Mouse (Mus musculus): ENCODE data around the gene Tpra1. TPM values are rescaled to one million over a fixed set of nuclear protein-coding genes. Genes with fewer than 3 reads are reported as not detected.

Tpra1 gene
- 75.5 and 76.2 TPM in 2 replicates for polyA plus RNA-seq (2016; fragmentation: Nextera tagmentation; extraction: Ambion mirVana)

DNA sequence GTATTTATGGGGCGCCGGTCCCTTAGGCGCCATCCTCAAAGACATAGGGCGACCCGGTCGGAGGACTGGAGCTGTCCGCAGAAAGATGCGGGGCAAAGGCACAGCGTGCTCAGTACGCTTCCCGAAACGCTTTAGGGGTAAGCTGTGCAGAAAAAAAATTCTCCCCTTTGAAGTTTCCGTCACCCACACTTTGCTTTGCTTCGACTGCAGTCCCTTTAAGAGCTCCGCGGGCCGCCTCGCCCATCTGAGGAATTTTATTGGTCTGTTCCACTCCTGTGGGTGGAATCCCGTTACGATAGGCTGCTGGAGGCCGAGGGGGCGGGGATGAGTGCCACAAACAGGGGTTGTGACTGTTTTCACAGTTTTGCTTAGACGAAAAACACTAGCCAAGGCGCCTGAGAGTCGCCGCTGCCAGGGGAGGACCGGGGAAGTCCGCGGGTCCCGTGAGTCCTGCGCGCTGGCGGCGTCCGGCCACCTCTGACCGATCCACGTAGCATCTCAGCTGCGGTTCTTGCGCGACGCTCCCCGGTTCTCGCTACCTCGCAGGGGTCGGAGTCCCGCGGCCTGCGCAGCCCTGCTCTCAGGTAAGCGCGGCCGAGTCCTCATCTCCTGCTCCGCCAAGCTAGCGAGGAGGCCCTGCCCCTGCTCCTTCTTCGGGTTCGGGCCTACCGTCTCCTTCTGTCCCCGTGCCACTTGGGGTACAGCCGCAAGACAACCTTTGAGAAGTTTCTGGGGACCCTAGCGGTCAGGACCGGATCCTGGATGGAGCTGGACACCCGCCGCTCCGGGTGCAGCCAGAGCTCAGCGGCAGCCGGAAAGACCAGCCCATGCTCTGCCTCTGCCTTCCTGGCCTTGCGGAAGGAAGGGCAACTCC, at the start of gene Tpra1:
Gene Tpra1 (plus strand): TSS at position 305 of the 874 bp plus-strand sequence.
- Histone ChIP-seq H3K9ac (replicated peaks) (peak within 1 kb of the TSS; percentile 86), H3K36me3 (peaks cover 1% of the 10 kb centered on the region; the same call in 1 of the 2 replicates), H3K4me2 (peak within 1 kb of the TSS; percentile 94), H3K9me3 (no peaks in the 10 kb centered on the region), H3K27ac (peak within 1 kb of the TSS; percentile 94), H3K4me3 (replicated peaks) (peak within 1 kb of the TSS; percentile 81), H3K4me1 (replicated peaks) (peaks cover 39% of the 10 kb centered on the region), H3K27me3 (no peaks in the 10 kb centered on the region)
- under 1% methylated on average over 66 of the region's 66 CpGs for WGBS
- peak; percentile 81 for ATAC-seq (ENCODE audit: insufficient number of reproducible peaks, insufficient read depth, low FRiP score, low TSS enrichment, low read depth)

DNA sequence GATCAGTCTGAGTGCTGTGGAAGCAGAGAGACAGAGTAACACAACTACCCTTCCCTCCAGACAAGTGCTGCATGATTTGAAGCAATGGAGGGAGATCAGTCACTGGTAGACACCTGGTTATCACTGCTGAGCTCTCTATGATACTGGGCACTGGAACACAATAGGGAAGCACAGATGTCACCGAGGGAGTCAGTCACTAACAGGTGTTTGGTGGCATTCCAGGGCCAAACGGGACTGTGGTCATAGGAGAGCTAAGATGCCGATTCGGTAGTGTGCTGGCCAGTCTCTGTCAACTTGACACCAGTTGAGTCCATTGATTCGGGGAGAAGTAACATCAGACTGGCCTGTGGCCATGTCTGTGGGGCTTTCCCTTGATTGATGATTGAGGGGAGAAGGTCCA, 47.5 kb upstream of the Tpra1 start:
- Histone ChIP-seq H3K4me1 (replicated peaks) (no peaks in the 10 kb centered on the region), H3K4me3 (replicated peaks) (no peak overlapping the region), H3K9me3 (peaks cover 3% of the 10 kb centered on the region; the same call in 1 of the 2 replicates), H3K27ac (no peak overlapping the region), H3K4me2 (no peak overlapping the region), H3K9ac (replicated peaks) (no peak overlapping the region), H3K36me3 (peaks cover 6% of the 10 kb centered on the region; the same call in 1 of the 2 replicates), H3K27me3 (no peaks in the 10 kb centered on the region)
- ATAC-seq (ENCODE audit: insufficient number of reproducible peaks, insufficient read depth, low FRiP score, low TSS enrichment, low read depth), result no peak
- WGBS, result 79% methylated on average over 5 of the region's 5 CpGs

DNA sequence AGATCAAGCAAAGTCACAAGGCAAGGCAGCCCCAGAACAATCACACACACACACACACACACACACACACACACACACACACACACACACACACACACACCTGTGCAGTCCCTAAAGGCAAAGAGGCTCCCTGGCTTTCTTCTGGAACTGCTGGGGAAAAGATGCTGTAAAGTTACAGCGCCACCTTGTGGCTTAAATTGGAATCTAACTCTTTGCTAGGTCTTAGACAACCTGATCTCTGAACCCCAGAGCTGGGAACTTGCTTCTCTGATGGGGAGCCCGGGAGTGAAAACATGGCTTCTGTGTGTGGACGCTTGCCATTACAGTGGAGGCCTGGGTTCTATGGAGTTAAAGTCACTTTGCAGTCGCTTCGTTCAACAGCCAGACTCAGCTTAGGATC, 46.4 kb upstream of the Tpra1 start:
- peaks cover 3% of the 10 kb centered on the region; the same call in 1 of the 2 replicates for H3K9me3 ChIP-seq
- 19% methylated on average over 5 of the region's 5 CpGs for WGBS
- H3K27me3 ChIP-seq, result no peaks in the 10 kb centered on the region
- H3K9ac ChIP-seq (replicated peaks), result no peak overlapping the region
- H3K27ac ChIP-seq, result no peak overlapping the region
- ATAC-seq (ENCODE audit: insufficient number of reproducible peaks, insufficient read depth, low FRiP score, low TSS enrichment, low read depth), result peak; percentile 35; the same call in 1 of the 2 replicates
- no peak overlapping the region for H3K4me2 ChIP-seq
- peaks cover 13% of the 10 kb centered on the region for H3K36me3 ChIP-seq
- no peak overlapping the region for H3K4me3 ChIP-seq (replicated peaks)
- no peaks in the 10 kb centered on the region for H3K4me1 ChIP-seq (replicated peaks)

DNA sequence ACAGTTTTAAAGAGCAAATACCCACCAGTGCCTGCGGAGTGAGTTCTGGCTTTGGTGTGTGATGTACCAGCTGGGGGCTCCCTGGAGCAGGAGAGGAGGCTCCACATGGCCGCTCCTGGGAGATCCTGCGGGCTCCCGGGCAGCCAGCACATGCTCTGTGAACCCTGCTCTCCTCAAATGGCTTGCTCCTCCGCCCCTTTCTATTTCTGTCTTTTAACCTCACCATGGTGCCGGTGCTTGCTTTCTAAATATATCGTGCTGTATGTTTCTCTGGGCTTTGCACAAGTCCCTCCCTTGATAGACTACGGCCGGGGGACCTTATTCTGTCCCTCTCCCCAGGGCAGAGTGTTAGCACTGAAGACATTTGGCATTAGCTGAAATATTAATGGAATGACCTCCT, 44.8 kb upstream of the Tpra1 start:
- Histone ChIP-seq H3K27ac (no peak overlapping the region), H3K27me3 (no peaks in the 10 kb centered on the region), H3K9ac (replicated peaks) (no peak overlapping the region), H3K4me2 (no peak overlapping the region), H3K4me1 (replicated peaks) (no peaks in the 10 kb centered on the region), H3K4me3 (replicated peaks) (no peak overlapping the region), H3K9me3 (no peaks in the 10 kb centered on the region; the same call in 1 of the 2 replicates), H3K36me3 (peaks cover 25% of the 10 kb centered on the region)
- ATAC-seq (ENCODE audit: insufficient number of reproducible peaks, insufficient read depth, low FRiP score, low TSS enrichment, low read depth), result no peak
- WGBS, result 55% methylated on average over 9 of the region's 9 CpGs

DNA sequence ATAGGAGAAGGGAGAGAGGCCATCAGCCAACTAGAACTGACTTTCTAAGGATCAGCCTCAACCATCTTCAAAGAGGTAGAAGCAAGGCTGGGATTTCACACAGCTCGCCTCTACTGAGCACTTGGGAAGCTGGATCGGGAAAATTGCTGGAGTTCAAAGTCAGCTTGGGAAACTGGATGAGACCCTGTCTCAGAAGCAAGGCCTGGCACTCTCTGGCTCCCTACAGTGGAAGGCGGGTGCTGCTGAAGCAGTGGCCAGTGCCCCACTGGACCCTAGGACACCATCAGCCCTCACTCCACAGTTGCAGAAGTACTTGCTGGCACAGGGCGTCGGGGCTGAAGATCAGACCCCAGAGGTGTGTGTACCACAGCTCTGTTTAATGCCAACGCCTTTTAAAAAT, 44.2 kb upstream of the Tpra1 start:
- Histone ChIP-seq H3K4me1 (replicated peaks) (no peaks in the 10 kb centered on the region), H3K27me3 (no peaks in the 10 kb centered on the region), H3K27ac (no peak overlapping the region), H3K9ac (replicated peaks) (no peak overlapping the region), H3K36me3 (peaks cover 30% of the 10 kb centered on the region), H3K4me3 (replicated peaks) (no peak overlapping the region), H3K4me2 (no peak overlapping the region), H3K9me3 (no peaks in the 10 kb centered on the region; the same call in 1 of the 2 replicates)
- whole genome bisulfite sequencing, result 81% methylated on average over 6 of the region's 6 CpGs
- ATAC-seq (ENCODE audit: insufficient number of reproducible peaks, insufficient read depth, low FRiP score, low TSS enrichment, low read depth), result no peak

DNA sequence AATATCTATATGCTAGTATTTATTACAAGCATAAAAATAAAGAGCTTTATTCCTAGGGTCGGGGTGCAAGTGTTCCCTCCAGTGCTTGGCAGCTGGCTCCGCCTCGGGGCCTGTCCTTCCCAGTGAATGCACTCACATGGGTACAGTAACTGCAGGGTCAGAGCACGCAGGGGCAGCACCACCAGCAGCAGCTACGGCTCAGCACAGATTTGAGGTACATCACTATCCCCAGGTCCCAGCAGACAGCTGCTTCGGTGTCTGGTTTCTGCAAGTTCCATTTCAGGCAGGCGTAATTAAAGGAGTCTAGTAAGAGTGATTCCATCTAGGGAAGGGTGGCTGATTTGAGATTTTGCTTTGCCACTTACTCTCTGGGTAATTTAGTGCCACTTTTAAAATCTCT, 43.7 kb upstream of the Tpra1 start:
- Histone ChIP-seq H3K36me3 (peaks cover 35% of the 10 kb centered on the region), H3K9ac (replicated peaks) (no peak overlapping the region), H3K27me3 (no peaks in the 10 kb centered on the region), H3K9me3 (no peaks in the 10 kb centered on the region; the same call in 1 of the 2 replicates), H3K4me2 (no peak overlapping the region), H3K4me3 (replicated peaks) (no peak overlapping the region), H3K27ac (no peak overlapping the region), H3K4me1 (replicated peaks) (no peaks in the 10 kb centered on the region)
- 58% methylated on average over 7 of the region's 7 CpGs for WGBS
- ATAC-seq (ENCODE audit: insufficient number of reproducible peaks, insufficient read depth, low FRiP score, low TSS enrichment, low read depth), result no peak

DNA sequence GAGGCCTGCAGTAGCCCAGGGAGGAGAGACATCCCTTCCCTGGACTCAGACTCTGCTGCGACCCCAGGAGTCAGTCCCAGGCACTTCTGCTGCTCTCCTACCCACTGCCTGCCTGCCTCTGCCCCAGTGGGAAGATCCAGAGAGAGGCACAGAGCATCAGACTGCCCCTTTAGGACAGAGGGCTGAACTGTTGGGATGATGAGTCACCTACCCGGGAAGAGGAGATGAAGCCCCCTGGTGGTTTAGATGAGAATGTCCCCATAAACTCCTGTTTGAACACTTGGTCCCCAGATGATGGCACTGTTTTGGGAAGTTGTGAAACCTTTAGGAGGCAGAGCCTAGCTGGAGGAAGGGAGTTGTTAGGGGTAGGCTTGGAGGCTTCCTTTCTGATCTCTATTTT, 41.1 kb upstream of the Tpra1 start:
- H3K9me3 ChIP-seq, result no peaks in the 10 kb centered on the region; the same call in 1 of the 2 replicates
- no peak for ATAC-seq (ENCODE audit: insufficient number of reproducible peaks, insufficient read depth, low FRiP score, low TSS enrichment, low read depth)
- H3K4me2 ChIP-seq, result no peak overlapping the region
- no peak overlapping the region for H3K4me3 ChIP-seq (replicated peaks)
- H3K27ac ChIP-seq, result no peak overlapping the region
- H3K4me1 ChIP-seq (replicated peaks), result no peaks in the 10 kb centered on the region
- H3K27me3 ChIP-seq, result no peaks in the 10 kb centered on the region
- H3K9ac ChIP-seq (replicated peaks), result no peak overlapping the region
- 24% methylated on average over 2 of the region's 2 CpGs for WGBS
- H3K36me3 ChIP-seq, result peaks cover 49% of the 10 kb centered on the region

DNA sequence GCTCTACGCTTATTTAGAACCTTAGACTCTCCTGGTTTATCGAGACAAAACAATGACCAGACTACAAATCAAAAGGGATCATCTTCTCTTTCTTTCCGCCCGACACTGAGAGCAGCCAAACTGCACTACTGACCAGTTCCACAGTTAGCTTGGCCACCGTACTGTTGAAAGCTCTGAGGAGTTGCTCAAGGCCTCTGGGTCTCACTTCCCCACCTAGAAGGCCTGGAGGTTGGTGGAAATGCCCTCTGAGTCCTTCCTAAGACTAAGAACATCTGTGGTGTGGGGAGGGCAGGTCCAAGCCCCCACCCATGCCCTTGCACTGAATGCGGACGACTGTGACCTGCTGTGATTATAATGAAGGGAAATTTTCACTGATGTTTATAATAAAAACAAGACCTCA, 36.3 kb upstream of the Tpra1 start:
- no peak overlapping the region for H3K4me2 ChIP-seq
- no peak overlapping the region for H3K9ac ChIP-seq (replicated peaks)
- no peaks in the 10 kb centered on the region for H3K4me1 ChIP-seq (replicated peaks)
- no peak overlapping the region for H3K4me3 ChIP-seq (replicated peaks)
- H3K36me3 ChIP-seq, result peaks cover 39% of the 10 kb centered on the region
- no peaks in the 10 kb centered on the region for H3K27me3 ChIP-seq
- 84% methylated on average over 7 of the region's 7 CpGs for WGBS
- no peak overlapping the region for H3K27ac ChIP-seq
- H3K9me3 ChIP-seq, result no peaks in the 10 kb centered on the region; the same call in 1 of the 2 replicates
- ATAC-seq (ENCODE audit: insufficient number of reproducible peaks, insufficient read depth, low FRiP score, low TSS enrichment, low read depth), result no peak

DNA sequence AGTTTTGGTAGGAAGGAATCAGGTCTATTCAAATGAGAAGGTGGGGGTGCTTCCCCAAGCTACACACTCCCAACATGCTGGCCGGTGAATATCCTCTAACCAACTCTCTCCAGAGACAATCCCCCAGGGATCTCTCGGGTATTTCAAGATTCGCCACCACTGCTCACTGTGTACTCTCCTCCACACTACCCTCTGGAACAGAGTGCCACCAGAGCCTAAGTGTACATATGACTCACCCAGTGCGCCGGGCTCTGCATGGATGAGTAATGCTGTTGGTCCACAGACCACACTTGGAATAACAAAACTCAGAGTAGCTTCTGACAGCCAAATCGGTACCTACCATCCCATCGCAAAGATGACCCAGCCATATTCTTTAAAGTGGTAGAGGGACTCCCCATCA, 32.6 kb upstream of the Tpra1 start:
- no peak for ATAC-seq (ENCODE audit: insufficient number of reproducible peaks, insufficient read depth, low FRiP score, low TSS enrichment, low read depth)

DNA sequence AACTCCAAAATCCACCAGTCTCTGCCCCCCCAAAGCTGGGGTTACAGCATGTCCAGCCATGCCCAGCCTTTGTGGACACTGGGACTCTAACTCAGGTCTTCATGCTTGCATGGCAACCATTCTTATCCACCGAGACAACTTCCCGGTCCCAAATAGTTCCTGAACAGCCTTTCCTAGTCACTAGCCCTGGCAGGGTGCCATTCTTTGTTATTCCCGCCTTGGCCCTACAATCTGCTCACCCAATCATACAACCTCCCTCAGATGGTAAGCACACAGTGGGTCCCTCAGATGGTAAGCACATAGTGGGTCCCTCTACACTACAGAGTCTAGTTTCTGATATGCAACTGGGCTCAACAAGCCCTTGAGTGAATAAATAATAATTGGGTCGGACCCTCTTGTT, 31.5 kb upstream of the Tpra1 start:
- ATAC-seq (ENCODE audit: insufficient number of reproducible peaks, insufficient read depth, low FRiP score, low TSS enrichment, low read depth), result no peak
- Histone ChIP-seq H3K9ac (replicated peaks) (no peak overlapping the region), H3K4me1 (replicated peaks) (peaks cover 26% of the 10 kb centered on the region), H3K27ac (no peak overlapping the region), H3K27me3 (peaks cover 14% of the 10 kb centered on the region), H3K9me3 (no peaks in the 10 kb centered on the region), H3K4me2 (no peak overlapping the region), H3K4me3 (replicated peaks) (no peak overlapping the region), H3K36me3 (no peaks in the 10 kb centered on the region)
- WGBS, result 74% methylated on average over 4 of the region's 4 CpGs

More for the DNA sequence above, 32.6 kb upstream of the Tpra1 start:
- H3K4me1 ChIP-seq (replicated peaks), result peaks cover 24% of the 10 kb centered on the region
- H3K9ac ChIP-seq (replicated peaks), result no peak overlapping the region
- H3K27me3 ChIP-seq, result peaks cover 14% of the 10 kb centered on the region
- peaks cover 7% of the 10 kb centered on the region for H3K36me3 ChIP-seq
- no peak overlapping the region for H3K4me2 ChIP-seq
- no peaks in the 10 kb centered on the region for H3K9me3 ChIP-seq
- no peak overlapping the region for H3K27ac ChIP-seq
- 89% methylated on average over 7 of the region's 7 CpGs for WGBS
- H3K4me3 ChIP-seq (replicated peaks), result no peak overlapping the region

DNA sequence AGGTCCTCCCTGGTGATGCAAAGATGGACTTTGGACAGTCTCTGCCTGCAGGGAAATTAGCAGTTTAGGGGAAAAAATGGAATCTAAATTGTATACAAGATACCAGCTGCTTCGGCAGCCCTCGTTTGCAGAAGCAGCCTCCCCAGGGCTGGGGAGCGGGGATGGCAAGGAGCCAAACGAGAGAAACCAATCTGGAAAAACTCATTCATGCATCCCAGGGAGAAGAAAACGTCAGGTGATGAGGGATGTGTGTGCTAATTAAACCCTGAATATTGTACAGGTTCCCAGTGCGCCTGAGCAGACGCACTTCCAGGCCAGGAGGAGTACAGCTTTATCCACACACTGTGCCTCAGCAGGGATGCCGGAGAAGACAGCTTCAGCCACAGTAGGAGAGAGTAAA, 30.5 kb upstream of the Tpra1 start:
- Histone ChIP-seq H3K9me3 (no peaks in the 10 kb centered on the region), H3K36me3 (no peaks in the 10 kb centered on the region), H3K4me2 (no peak overlapping the region), H3K27ac (no peak overlapping the region), H3K4me3 (replicated peaks) (no peak overlapping the region), H3K27me3 (peaks cover 14% of the 10 kb centered on the region), H3K4me1 (replicated peaks) (peaks cover 26% of the 10 kb centered on the region), H3K9ac (replicated peaks) (no peak overlapping the region)
- no peak for ATAC-seq (ENCODE audit: insufficient number of reproducible peaks, insufficient read depth, low FRiP score, low TSS enrichment, low read depth)
- 51% methylated on average over 8 of the region's 8 CpGs for WGBS
